Mouse (Mus musculus) hindbrain, embryonic 11.5 days (tissue): ENCODE data around the gene Senp7. TPM values are rescaled to one million over a fixed set of nuclear protein-coding genes. Genes with fewer than 3 reads are reported as not detected.

Source experiments
- ATAC-seq: fragments of 200-750 bp; cut with Nextera tagmentation; 2 replicates; pipeline ENCODE4 v1.8.0; 2017; ENCODE audit warnings: mild to moderate bottlenecking, moderate TSS enrichment, moderate library complexity; ENCODE audit not compliant: low FRiP score
- DNase-seq: peaks from one replicate; pipeline ENCODE4 v3.0.0-alpha.2; 2015; ENCODE audit warnings: low spot score
- H3K27ac ChIP-seq: fragments of 300-500 bp; sonication (generic); 2 replicates; pipeline ENCODE4 v1.5.1; 2014; ENCODE audit warnings: mild to moderate bottlenecking, low read depth, low read length
- H3K27me3 ChIP-seq: fragments of 300-500 bp; sonication (generic); 2 replicates; pipeline ENCODE4 v1.6.1; 2014; ENCODE audit warnings: mild to moderate bottlenecking, low read length, moderate library complexity, mixed read lengths; ENCODE audit not compliant: control insufficient read depth, insufficient read depth
- H3K36me3 ChIP-seq: fragments of 300-500 bp; sonication (generic); 2 replicates; pipeline ENCODE4 v1.6.1; 2014; ENCODE audit warnings: mild to moderate bottlenecking, low read length, moderate library complexity, mixed read lengths; ENCODE audit not compliant: control insufficient read depth, insufficient read depth
- H3K4me1 ChIP-seq: fragments of 300-500 bp; sonication (generic); replicated peaks from 2 replicates; pipeline ENCODE4 v1.6.1; 2014; ENCODE audit warnings: low read length, mixed read lengths; ENCODE audit not compliant: control insufficient read depth, insufficient read depth
- H3K4me2 ChIP-seq: fragments of 300-500 bp; sonication (generic); replicated peaks from 2 replicates; pipeline ENCODE4 v1.6.1; 2014; ENCODE audit warnings: mild to moderate bottlenecking, low read depth, low read length
- H3K4me3 ChIP-seq: fragments of 300-500 bp; sonication (generic); 2 replicates; pipeline ENCODE4 v1.5.1; 2014; ENCODE audit warnings: low read depth, low read length
- H3K9ac ChIP-seq: fragments of 300-500 bp; sonication (generic); 2 replicates; pipeline ENCODE4 v1.6.1; 2014; ENCODE audit warnings: low read depth, low read length
- H3K9me3 ChIP-seq: fragments of 300-500 bp; sonication (generic); 2 replicates; pipeline ENCODE4 v1.6.1; 2016; ENCODE audit warnings: low read length; ENCODE audit not compliant: control insufficient read depth
- WGBS: fragments of 180-500 bp; shearing (Covaris S2); extraction: QIAGEN DNeasy Blood & Tissue Kit; methylation state at CpG from one replicate; pipeline ENCODE4 v1.1.7; 2014; 5-methylcytosine and 5-hydroxymethylcytosine counted together
- polyA plus RNA-seq: library from polyadenylated mRNA; unstranded; fragments of >200 nt; fragmentation: Nextera tagmentation; extraction: Ambion mirVana; gene quantifications from 2 replicates; pipeline ENCODE4 v1.2.1, GENCODE M21; 2014

The Senp7 gene
- polyA plus RNA-seq, 1 experiment from 2014 or later, result 61.2 TPM

DNA sequence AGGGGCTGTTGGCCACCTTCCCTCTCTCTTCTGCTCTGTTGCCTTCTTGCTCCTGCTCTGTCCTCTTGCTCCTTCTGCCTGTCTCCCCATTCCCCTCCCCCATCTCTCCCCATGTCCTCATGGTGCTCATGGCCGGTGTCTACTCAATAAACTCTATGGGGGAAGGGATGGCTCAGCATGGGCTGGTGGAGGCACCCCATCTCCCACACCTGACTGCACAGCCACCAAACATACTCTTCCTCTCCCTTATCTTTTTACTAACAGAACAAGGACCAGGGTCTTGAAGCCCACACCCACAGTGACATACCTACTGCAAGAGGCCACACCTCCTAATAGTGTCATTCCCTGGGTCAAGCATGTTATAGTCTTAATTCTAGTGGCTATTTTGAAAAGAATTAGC lies 26.0 kb downstream of the Senp7 start:
- no peak overlapping the region for H3K4me3 ChIP-seq
- H3K4me2 ChIP-seq, result no peak overlapping the region
- no peak overlapping the region for H3K27ac ChIP-seq
- no peaks in the 10 kb centered on the region for H3K36me3 ChIP-seq
- H3K9ac ChIP-seq, result no peak overlapping the region
- ATAC-seq (no peak), DNase-seq (no peak)
- H3K27me3 ChIP-seq, result no peaks in the 10 kb centered on the region
- 93% methylated on average over 1 of the region's 1 CpGs for whole genome bisulfite sequencing
- H3K4me1 ChIP-seq, result no peaks in the 10 kb centered on the region
- no peaks in the 10 kb centered on the region for H3K9me3 ChIP-seq

DNA sequence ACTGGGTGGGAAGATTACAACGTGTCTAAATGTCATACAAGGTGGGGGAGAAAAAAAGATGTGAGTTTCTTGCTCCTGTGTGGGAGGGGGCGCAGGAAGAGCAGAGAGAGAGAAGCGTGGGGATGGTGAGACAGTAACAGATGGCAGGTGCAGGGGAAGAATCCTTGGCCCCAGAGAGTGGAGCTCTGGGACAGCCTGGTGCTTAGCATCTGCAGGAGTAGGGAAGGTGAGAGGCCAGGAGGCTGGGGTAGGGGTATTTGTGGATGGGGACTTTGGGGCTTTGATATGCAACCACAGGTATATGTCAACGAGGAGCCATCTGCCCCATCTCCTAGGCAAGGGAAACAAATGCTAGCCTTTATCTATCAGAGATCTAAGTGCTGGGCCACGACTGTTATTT lies 26.4 kb downstream of the Senp7 start:
- no peaks in the 10 kb centered on the region for H3K36me3 ChIP-seq
- H3K4me2 ChIP-seq, result peak overlapping the region; percentile 6; the same call in 1 of the 2 replicates
- H3K4me1 ChIP-seq, result no peaks in the 10 kb centered on the region
- H3K9me3 ChIP-seq, result no peaks in the 10 kb centered on the region
- no peaks in the 10 kb centered on the region for H3K27me3 ChIP-seq
- DNase-seq, result no peak
- no peak for ATAC-seq
- H3K27ac ChIP-seq, result no peak overlapping the region
- 87% methylated on average over 5 of the region's 5 CpGs for WGBS
- no peak overlapping the region for H3K4me3 ChIP-seq
- H3K9ac ChIP-seq, result no peak overlapping the region

DNA sequence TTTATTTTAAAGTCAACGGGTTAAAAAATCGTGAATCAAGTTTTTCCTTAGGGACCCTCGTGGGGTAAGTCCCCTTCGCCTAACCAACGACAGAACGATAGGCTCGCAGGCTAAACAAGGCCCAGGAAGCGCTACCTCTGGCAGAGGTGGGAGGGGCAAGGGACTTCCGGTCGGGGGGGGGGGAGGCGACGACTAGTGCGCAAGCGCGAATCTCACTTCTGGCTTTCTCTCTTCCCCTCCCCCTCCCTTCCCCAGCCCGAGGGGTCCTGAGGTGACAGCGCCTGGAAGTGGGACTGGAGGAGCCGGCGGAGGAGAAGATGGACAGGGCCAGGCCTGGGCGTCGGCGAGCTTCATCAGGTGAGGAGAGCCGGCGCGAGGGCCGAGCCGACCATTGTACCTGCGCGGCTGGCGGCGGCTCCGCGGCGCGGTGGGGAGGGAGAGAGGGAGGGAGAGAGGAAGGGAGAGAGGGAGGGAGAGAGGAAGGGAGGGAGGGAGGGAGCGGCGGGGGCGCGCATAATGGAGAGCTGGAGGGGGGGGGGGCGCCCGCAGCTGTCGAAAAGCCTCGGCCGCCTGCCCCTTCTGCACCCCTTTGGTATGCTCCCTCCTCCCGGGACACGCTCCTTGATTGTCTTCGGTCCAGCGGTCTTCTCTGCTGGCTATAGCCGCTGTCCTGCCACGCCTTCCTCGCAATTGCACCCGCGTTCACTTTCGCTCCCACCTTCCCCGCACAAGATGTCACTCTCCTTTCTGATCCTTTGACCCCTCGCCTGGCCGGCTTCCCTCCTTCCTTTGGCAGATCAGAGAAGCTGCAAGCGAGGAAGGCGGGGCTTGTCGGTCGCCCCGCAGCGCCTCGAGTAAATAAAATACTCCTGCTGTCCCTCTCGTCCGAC lies 27.3 kb downstream of the Senp7 start:
- H3K27me3 ChIP-seq, result no peaks in the 10 kb centered on the region
- peak overlapping the region; percentile 95 for H3K27ac ChIP-seq
- no peaks in the 10 kb centered on the region for H3K36me3 ChIP-seq
- H3K9ac ChIP-seq, result peak overlapping the region; percentile 73
- peak; percentile 94 for DNase-seq
- H3K4me1 ChIP-seq, result no peaks in the 10 kb centered on the region
- H3K9me3 ChIP-seq, result no peaks in the 10 kb centered on the region
- peak overlapping the region; percentile 71 for H3K4me3 ChIP-seq
- WGBS, result under 1% methylated on average over 38 of the region's 66 CpGs
- ATAC-seq, result peak; percentile 95
- H3K4me2 ChIP-seq, result peak overlapping the region; percentile 50

DNA sequence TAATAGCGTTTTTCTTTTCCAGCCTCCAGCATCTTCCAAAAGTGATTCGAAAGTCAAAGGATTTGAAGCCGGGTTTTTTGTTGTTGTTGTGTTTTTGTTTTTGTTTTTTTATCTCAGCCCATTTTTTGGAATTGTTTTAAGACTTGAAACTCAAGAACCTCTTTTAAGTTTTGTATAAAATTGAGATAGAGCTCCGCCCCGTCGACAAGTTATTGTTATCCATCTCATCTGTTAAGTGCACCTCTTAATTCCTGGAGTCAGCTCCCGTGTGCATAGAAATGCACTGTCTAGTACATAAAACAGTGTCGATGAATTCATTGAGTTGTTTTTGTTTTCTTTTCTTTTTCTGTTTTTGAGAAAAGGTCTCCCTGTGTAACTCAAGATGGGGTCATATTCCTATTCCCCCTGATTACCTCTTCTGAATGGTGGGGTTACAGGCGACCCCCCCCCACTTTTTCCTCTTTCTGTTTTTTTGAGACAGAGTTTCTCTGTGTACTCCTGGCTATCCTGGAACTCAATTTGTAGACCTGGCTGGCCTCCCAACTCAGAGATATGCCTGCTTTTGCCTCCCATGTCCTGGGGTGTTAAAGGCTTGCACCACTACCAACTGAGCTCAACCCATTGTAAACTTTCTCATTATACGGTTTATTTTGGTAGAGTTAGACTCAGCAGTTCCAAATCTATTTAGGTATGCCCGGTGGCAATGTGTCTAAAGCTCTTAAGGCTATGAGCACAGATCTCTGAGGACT lies 28.2 kb downstream of the Senp7 start:
- Histone ChIP-seq H3K27ac (peak overlapping the region; percentile 95), H3K4me2 (peak overlapping the region; percentile 50), H3K4me1 (no peaks in the 10 kb centered on the region), H3K9me3 (no peaks in the 10 kb centered on the region), H3K36me3 (no peaks in the 10 kb centered on the region), H3K4me3 (peak overlapping the region; percentile 71), H3K9ac (peak overlapping the region; percentile 73), H3K27me3 (no peaks in the 10 kb centered on the region)
- 12% methylated on average over 11 of the region's 11 CpGs for WGBS
- no peak for ATAC-seq
- no peak for DNase-seq

DNA sequence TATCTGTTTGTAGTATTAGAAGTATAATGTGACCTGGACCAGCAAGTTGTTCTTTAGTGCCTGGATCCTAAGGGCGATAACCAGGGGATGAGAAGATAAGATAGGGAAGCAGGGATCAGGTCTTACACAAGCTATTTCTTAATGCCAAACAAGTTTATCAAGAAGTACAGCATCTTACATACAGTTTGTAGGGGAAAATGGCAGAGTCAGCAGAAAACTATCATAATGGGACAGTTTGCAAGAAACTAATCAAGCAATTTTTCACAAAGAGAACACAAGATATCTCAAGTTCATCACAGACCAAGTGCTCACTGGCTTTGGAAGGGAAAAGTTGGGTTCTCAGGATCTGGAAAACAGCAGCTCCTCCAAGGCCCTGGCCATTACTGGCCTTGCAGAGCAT lies 31.3 kb downstream of the Senp7 start:
- no peak for DNase-seq

DNA sequence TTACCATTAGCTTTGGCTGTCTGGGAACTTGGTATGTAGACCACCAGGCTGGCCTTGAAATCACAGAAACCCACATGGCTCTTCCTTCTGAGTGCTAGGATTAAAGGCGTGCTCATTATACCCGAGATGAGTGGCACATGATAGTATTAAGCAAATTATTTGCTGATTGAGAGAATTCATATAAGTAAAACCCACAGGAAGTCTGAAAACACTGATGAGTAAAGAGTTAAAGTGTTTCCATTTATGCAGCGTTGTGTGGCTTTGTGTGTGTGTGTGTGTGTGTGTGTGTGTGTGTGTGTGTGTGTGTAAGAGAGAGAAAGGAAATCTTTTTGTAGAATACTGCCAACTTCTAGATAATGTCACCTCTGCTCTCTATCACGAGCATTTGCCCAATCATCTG lies 33.6 kb downstream of the Senp7 start:
- no peak overlapping the region for H3K27ac ChIP-seq
- H3K9me3 ChIP-seq, result no peaks in the 10 kb centered on the region
- H3K4me2 ChIP-seq, result no peak overlapping the region
- 91% methylated on average over 4 of the region's 4 CpGs for WGBS
- no peak overlapping the region for H3K4me3 ChIP-seq
- no peaks in the 10 kb centered on the region for H3K4me1 ChIP-seq
- no peaks in the 10 kb centered on the region for H3K27me3 ChIP-seq
- H3K36me3 ChIP-seq, result no peaks in the 10 kb centered on the region
- H3K9ac ChIP-seq, result no peak overlapping the region
- DNase-seq (no peak), ATAC-seq (no peak)

More for the DNA sequence above, 31.3 kb downstream of the Senp7 start:
- Histone ChIP-seq H3K4me1 (no peaks in the 10 kb centered on the region), H3K4me2 (no peak overlapping the region), H3K9ac (no peak overlapping the region), H3K27ac (no peak overlapping the region), H3K27me3 (no peaks in the 10 kb centered on the region), H3K9me3 (no peaks in the 10 kb centered on the region), H3K4me3 (no peak overlapping the region), H3K36me3 (no peaks in the 10 kb centered on the region)
- no peak for ATAC-seq
- WGBS, result 100% methylated on average over 1 of the region's 1 CpGs

DNA sequence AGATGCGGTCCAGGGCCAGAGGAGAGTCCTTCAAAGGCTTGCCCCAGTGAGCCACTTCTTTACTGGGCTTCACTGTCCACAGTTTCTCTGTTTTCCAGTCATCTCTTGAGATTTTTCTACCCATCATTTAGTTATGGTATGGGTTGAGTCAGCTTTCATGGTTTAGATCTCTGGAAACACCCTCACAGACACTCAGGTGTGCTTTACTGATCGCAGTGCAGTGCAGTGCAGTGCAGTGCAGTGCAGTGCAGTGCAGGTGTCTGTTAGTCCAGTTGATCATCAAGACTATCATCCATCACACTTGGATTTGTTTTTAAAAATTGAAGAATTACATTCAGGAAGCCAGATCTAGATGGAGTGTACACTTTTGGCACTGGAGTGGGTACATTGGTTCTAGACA lies 38.2 kb downstream of the Senp7 start:
- Histone ChIP-seq H3K27me3 (no peaks in the 10 kb centered on the region), H3K36me3 (no peaks in the 10 kb centered on the region), H3K9ac (no peak overlapping the region), H3K9me3 (no peaks in the 10 kb centered on the region), H3K4me3 (no peak overlapping the region), H3K4me2 (no peak overlapping the region), H3K4me1 (no peaks in the 10 kb centered on the region), H3K27ac (no peak overlapping the region)
- DNase-seq (no peak), ATAC-seq (no peak)
- 95% methylated on average over 2 of the region's 2 CpGs for WGBS

DNA sequence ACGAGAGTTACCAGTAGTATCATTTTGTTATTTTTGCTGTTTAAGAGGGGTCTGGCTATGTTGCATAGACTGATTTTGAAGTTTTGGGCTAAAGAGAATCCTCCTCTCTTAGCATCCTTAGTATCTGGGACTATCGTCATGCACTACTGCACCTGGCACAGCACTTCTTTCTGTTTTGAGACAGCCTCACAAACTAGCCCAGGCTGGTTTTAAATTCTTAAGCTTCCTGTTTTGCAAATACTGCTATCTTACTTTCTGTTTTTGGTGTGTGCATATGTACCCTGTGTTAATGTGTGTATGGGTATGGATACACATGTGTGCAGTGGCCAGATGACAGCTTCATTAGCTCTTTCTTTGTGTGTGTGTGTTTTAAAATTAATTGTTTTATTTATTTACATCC lies 42.2 kb downstream of the Senp7 start:
- H3K4me2 ChIP-seq, result no peak overlapping the region
- no peaks in the 10 kb centered on the region for H3K27me3 ChIP-seq
- DNase-seq (no peak), ATAC-seq (no peak)
- H3K27ac ChIP-seq, result no peak overlapping the region
- no peaks in the 10 kb centered on the region for H3K9me3 ChIP-seq
- WGBS, result 87% methylated on average over 2 of the region's 2 CpGs
- no peaks in the 10 kb centered on the region for H3K36me3 ChIP-seq
- H3K9ac ChIP-seq, result no peak overlapping the region
- no peak overlapping the region for H3K4me3 ChIP-seq
- H3K4me1 ChIP-seq, result no peaks in the 10 kb centered on the region
